Mouse (Mus musculus) embryonic facial prominence, embryonic 10.5 days (tissue): Measurements from ENCODE around the gene Socs2. TPM values are rescaled to one million over a fixed set of nuclear protein-coding genes. Genes with fewer than 3 reads are reported as not detected.

Experiments used
- DNase-seq: peaks from one replicate; pipeline ENCODE4 v3.0.0-alpha.2; 2017; ENCODE audit warnings: low spot score
- H3K27ac ChIP-seq: fragments of 300-500 bp; sonication (generic); replicated peaks from 2 replicates; pipeline ENCODE4 v1.5.1; 2016; ENCODE audit warnings: mild to moderate bottlenecking
- H3K27me3 ChIP-seq: fragments of 300-500 bp; sonication (generic); replicated peaks from 2 replicates; pipeline ENCODE4 v1.6.1; 2016; ENCODE audit warnings: low read depth, mild to moderate bottlenecking; ENCODE audit not compliant: poor library complexity, severe bottlenecking
- H3K36me3 ChIP-seq: fragments of 300-500 bp; sonication (generic); replicated peaks from 2 replicates; pipeline ENCODE4 v1.6.1; 2016; ENCODE audit warnings: mild to moderate bottlenecking, moderate library complexity
- H3K4me1 ChIP-seq: fragments of 300-500 bp; sonication (generic); 2 replicates; pipeline ENCODE4 v1.6.1; 2016
- H3K4me3 ChIP-seq: fragments of 300-500 bp; sonication (generic); 2 replicates; pipeline ENCODE4 v1.5.1; 2016; ENCODE audit warnings: mild to moderate bottlenecking, moderate library complexity
- H3K9me3 ChIP-seq: fragments of 300-500 bp; sonication (generic); 2 replicates; pipeline ENCODE4 v1.6.1; 2016; ENCODE audit warnings: mild to moderate bottlenecking
- WGBS: fragments of 180-500 bp; shearing (Covaris S2); methylation state at CpG from one replicate; pipeline ENCODE4 v1.1.7; 2016; 5-methylcytosine and 5-hydroxymethylcytosine counted together
- polyA plus RNA-seq: library from polyadenylated mRNA; unstranded; fragments of >200 nt; fragmentation: Nextera tagmentation; extraction: Ambion mirVana; gene quantifications from 2 replicates; pipeline ENCODE4 v1.2.1, GENCODE M21; 2016

Socs2 gene
- polyA plus RNA-seq, 1 experiment from 2014 or later: 46.7 TPM

DNA sequence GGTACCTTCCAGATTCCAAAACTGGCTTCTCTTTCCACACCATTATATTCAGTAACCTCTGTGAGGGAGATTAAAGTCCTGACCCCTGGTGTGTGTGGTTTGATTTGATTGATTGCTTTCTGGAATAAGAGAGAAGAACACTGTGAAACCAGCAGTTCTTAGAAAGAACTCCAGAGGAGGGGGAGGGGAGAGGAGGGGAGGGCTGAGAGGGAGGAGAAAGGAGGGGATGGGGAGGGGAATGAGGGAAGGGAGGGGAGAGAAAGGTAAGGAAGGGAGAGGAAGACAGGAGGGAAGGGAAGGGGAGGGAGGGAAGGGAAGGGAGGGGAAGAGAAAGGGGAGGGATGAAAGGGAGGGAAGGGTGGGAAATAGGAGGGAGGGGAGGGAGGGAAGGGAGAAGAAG, 62.3 kb downstream of the Socs2 start:
- Histone ChIP-seq H3K9me3 (no peaks in the 10 kb centered on the region), H3K36me3 (no peaks in the 10 kb centered on the region), H3K4me1 (no peaks in the 10 kb centered on the region), H3K4me3 (no peak overlapping the region), H3K27ac (no peak overlapping the region), H3K27me3 (no peaks in the 10 kb centered on the region)
- no peak for DNase-seq

DNA sequence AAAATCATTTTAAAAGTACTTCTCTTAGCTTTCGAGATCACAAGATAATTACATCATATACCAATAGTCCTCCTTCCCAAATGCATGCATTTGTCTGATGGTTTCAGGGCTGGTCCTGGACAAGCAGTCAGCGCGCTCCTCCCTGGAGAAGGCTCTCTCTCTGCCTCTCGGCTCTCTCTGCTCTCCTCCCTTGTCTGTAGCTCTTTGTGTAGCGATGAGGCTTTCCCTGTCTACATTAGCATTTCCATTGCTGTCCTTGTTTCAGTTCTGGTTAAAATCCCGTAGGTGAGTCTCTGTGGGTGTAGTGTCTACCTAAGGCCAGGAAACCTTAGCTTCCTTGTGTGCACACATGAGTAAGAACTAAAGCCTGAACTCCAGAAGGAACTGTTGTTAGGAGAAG, 62.9 kb downstream of the Socs2 start:
- DNase-seq: no peak
- H3K36me3 ChIP-seq: no peaks in the 10 kb centered on the region
- H3K9me3 ChIP-seq: no peaks in the 10 kb centered on the region
- H3K27me3 ChIP-seq: no peaks in the 10 kb centered on the region
- H3K27ac ChIP-seq: no peak overlapping the region
- H3K4me1 ChIP-seq: no peaks in the 10 kb centered on the region
- WGBS: 70% methylated on average over 6 of the region's 6 CpGs
- H3K4me3 ChIP-seq: no peak overlapping the region

DNA sequence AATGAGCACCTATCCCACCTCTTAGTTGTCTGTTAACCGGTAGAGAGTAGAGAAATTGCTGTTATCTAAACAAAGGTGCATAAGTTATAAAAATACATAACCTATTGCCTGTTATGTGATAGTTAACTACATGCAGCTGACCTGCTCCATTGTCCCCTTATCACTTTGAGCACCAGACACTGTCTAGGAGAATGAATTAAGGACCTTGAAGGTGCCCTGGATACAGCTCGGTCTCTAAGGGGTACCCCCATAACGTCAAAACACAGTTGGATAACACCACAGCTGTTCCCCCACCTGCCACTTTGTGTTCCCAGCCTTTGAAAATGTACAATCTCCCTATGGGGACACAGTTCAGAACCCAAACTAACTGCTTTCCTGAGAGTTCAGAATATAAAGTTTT, 68.5 kb downstream of the Socs2 start:
- no peak overlapping the region for H3K4me3 ChIP-seq
- no peak overlapping the region for H3K27ac ChIP-seq
- WGBS: 91% methylated on average over 3 of the region's 3 CpGs
- H3K27me3 ChIP-seq: no peaks in the 10 kb centered on the region
- H3K36me3 ChIP-seq: no peaks in the 10 kb centered on the region
- no peaks in the 10 kb centered on the region for H3K4me1 ChIP-seq
- DNase-seq: no peak
- no peaks in the 10 kb centered on the region for H3K9me3 ChIP-seq

DNA sequence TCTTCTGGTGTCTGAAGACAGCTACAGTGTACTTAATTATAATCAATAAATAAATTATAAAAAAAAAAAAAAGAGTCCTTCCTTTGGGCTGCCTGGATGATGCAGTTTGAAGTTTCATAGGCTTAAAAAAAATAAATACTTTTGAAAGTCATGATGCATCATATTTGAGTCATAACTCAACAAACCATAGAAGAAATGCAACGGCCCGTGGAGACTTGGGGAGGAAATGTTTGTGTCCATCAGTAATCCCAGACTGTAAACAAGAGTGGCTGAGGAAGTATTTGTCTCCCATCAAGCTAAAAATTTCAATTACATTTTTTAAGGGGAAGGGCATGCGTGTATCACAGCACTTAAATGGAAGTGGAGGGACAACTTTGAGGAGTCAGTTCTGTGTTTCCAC, 69.2 kb downstream of the Socs2 start:
- H3K9me3 ChIP-seq: no peaks in the 10 kb centered on the region
- no peak overlapping the region for H3K27ac ChIP-seq
- H3K27me3 ChIP-seq: no peaks in the 10 kb centered on the region
- H3K4me3 ChIP-seq: no peak overlapping the region
- no peaks in the 10 kb centered on the region for H3K4me1 ChIP-seq
- H3K36me3 ChIP-seq: no peaks in the 10 kb centered on the region
- WGBS: 95% methylated on average over 3 of the region's 3 CpGs
- no peak for DNase-seq

DNA sequence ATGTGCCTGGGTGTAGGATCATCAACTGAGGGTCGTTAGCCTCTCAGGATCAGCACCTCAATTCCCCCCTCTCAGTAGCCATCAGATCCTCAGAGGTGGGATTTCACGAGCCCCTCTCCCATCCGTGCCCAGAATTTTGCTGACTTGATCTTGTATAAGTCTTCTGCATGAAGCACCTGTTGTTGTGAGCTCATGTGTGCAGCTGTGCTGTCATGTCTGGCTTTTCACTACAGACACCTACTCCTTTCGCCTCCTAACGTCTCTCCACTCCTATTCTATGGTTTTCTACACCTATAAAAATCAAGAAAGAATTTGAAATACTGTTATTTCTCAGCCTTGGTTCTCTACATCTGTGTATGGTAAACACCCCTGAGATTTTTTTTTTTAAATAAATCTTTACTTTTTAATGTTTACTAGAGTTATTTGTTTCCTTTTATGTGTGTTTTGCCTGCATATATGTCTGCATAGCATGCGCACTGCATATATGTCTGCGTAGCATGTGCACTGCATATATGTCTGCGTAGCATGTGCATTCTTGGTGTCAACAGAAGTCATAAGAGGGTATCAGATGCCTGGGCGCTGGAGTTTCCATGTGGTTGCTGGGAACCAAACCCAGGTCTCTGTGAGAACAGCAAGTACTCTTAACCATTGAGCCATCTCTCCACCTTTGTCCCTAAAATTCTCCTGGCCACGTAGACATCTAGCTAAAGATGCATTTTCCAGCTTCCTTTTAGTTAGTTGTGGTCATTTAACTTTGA, 74.0 kb downstream of the Socs2 start:
- no peaks in the 10 kb centered on the region for H3K36me3 ChIP-seq
- DNase-seq: no peak
- no peaks in the 10 kb centered on the region for H3K9me3 ChIP-seq
- H3K27ac ChIP-seq: no peak overlapping the region
- H3K27me3 ChIP-seq: no peaks in the 10 kb centered on the region
- 84% methylated on average over 10 of the region's 10 CpGs for WGBS
- H3K4me3 ChIP-seq: no peak overlapping the region
- no peaks in the 10 kb centered on the region for H3K4me1 ChIP-seq

DNA sequence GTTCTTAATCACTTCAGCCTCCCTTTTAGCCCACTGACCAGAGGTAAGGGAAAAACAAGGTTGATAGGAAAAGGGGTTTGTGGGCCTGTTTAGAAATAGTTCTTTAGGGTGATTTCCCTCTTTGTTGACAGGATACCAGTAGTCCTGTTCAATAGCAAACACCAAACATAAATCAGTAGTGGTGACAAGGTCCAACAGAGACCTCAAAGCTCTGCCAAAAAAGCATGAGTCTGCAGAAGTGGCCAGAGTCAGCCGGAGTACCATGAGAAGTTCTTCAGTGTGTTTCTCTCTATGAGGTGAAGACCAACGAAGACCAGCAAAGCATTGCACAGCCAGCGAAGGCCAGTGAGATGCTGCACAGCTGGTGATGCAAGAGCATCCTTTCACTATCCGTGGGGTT, 76.3 kb downstream of the Socs2 start:
- no peak for DNase-seq
- Histone ChIP-seq H3K27me3 (no peaks in the 10 kb centered on the region), H3K27ac (no peak overlapping the region), H3K9me3 (no peaks in the 10 kb centered on the region), H3K4me1 (peaks cover 8% of the 10 kb centered on the region), H3K4me3 (no peak overlapping the region), H3K36me3 (no peaks in the 10 kb centered on the region)
- WGBS: 84% methylated on average over 4 of the region's 4 CpGs

DNA sequence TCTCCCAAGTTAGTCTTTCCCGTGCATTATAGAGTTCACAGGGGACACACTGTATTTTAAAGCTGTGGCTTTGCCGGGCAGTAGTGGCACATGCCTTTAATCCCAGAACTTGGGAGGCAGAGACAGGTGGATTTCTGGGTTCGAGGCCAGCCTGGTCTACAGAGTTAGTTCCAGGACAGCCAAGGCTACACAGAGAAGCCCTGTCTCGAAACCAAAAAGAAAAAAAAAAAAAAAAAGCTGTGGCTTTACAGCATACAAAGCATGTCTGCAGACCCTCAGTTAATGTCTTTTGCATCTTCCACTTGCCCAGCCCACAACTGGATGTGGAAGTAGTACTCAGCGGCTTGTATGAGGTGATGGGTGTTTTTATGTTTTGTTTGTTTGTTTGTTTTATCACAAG, 79.4 kb downstream of the Socs2 start:
- Histone ChIP-seq H3K4me3 (no peak overlapping the region), H3K9me3 (no peaks in the 10 kb centered on the region), H3K27ac (no peak overlapping the region), H3K27me3 (no peaks in the 10 kb centered on the region), H3K36me3 (no peaks in the 10 kb centered on the region), H3K4me1 (peaks cover 8% of the 10 kb centered on the region)
- DNase-seq: no peak
- 78% methylated on average over 5 of the region's 5 CpGs for WGBS

DNA sequence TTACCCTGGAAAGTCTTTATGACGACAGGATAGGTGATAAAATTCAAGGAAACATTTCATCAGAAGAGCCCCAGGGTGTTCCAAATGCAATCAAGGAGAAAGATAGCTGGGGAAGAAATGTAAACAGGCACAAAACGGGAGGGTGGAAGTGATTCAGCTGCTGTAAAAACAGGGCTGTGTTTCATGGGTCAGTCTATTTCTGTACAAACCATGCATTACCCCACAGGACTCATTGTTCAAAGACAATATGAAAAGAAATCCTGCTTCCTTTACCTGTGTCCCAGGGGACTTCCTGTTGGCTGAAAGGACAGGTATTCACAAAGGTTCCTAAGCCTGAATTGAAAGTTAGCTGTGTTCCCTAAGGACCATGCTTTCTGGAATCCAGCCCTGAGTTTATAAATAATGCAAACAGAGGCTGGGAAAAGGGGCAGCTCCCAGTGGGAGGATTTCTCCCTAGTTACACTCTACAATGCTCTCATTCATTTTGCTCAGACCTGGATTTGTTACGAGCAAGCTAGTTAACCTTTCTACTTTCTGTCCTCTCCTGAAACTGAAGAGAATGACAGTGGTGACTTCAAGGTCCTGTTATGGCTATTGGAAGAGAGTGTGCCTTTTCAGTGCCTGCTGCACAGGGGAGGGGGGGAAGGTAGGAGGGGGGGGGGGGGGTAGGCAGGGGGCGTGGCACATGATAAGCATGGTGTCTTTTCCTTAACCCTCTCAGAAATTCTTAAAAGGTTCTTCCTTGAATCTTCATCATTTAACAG, 80.0 kb downstream of the Socs2 start:
- Histone ChIP-seq H3K36me3 (no peaks in the 10 kb centered on the region), H3K9me3 (no peaks in the 10 kb centered on the region), H3K4me1 (peaks cover 8% of the 10 kb centered on the region), H3K4me3 (no peak overlapping the region), H3K27ac (no peak overlapping the region), H3K27me3 (no peaks in the 10 kb centered on the region)
- no peak for DNase-seq
- 31% methylated on average over 4 of the region's 4 CpGs for WGBS

Other genes starting within 250 kb of the Socs2 start
- 12.3 and 13.5 TPM in 2 replicates for gene Cradd, start 93.0 kb downstream of the Socs2 start, polyA plus RNA-seq
- 364 and 380 TPM in 2 replicates for gene Mrpl42, start 84.8 kb upstream of the Socs2 start, polyA plus RNA-seq
- 439 and 441 TPM in 2 replicates for gene Ube2n, start 98.0 kb upstream of the Socs2 start, polyA plus RNA-seq
- gene Nudt4, start 147.0 kb upstream of the Socs2 start, polyA plus RNA-seq: 79.4 and 82.9 TPM in 2 replicates